Mouse (Mus musculus) embryonic facial prominence, embryonic 14.5 days (tissue): ENCODE measurements around the gene Zbtb6. TPM values are rescaled to one million over a fixed set of nuclear protein-coding genes. Genes with fewer than 3 reads are reported as not detected.

Source experiments
- ATAC-seq: fragments of 200-750 bp; cut with Nextera tagmentation; 2 replicates; pipeline ENCODE4 v1.8.0; 2017; ENCODE audit warnings: low read depth, moderate number of reproducible peaks, moderate TSS enrichment
- DNase-seq: peaks from one replicate; pipeline ENCODE4 v3.0.0-alpha.2; 2015; ENCODE audit warnings: low spot score
- H3K27ac ChIP-seq: fragments of 300-500 bp; sonication (generic); replicated peaks from 2 replicates; pipeline ENCODE4 v1.5.1; 2014; ENCODE audit warnings: low read depth, mild to moderate bottlenecking, low read length, moderate library complexity
- H3K27me3 ChIP-seq: fragments of 300-500 bp; sonication (generic); replicated peaks from 2 replicates; pipeline ENCODE4 v1.6.1; 2014; ENCODE audit warnings: low read length; ENCODE audit not compliant: control insufficient read depth, insufficient read depth
- H3K36me3 ChIP-seq: fragments of 300-500 bp; sonication (generic); 2 replicates; pipeline ENCODE4 v1.6.1; 2014; ENCODE audit warnings: low read length, mixed read lengths; ENCODE audit not compliant: control insufficient read depth, insufficient read depth
- H3K4me1 ChIP-seq: fragments of 300-500 bp; sonication (generic); 2 replicates; pipeline ENCODE4 v1.6.1; 2014; ENCODE audit warnings: antibody characterized with exemption, low read length; ENCODE audit not compliant: control insufficient read depth, insufficient read depth
- H3K4me2 ChIP-seq: fragments of 300-500 bp; sonication (generic); 2 replicates; pipeline ENCODE4 v1.6.1; 2014; ENCODE audit warnings: low read depth, mild to moderate bottlenecking, low read length, moderate library complexity, mixed read lengths
- H3K4me3 ChIP-seq: fragments of 300-500 bp; sonication (generic); 2 replicates; pipeline ENCODE4 v1.5.1; 2014; ENCODE audit warnings: low read depth, mild to moderate bottlenecking, low read length
- H3K9ac ChIP-seq: fragments of 300-500 bp; sonication (generic); 2 replicates; pipeline ENCODE4 v1.6.1; 2014; ENCODE audit warnings: low read depth, mild to moderate bottlenecking, low read length, moderate library complexity, mixed read lengths
- H3K9me3 ChIP-seq: fragments of 300-500 bp; sonication (generic); 2 replicates; pipeline ENCODE4 v1.6.1; 2016; ENCODE audit warnings: low read length; ENCODE audit not compliant: control insufficient read depth
- WGBS: fragments of 180-500 bp; shearing (Covaris S2); extraction: QIAGEN DNeasy Blood & Tissue Kit; methylation state at CpG from one replicate; pipeline ENCODE4 v1.1.7; 2014; 5-methylcytosine and 5-hydroxymethylcytosine counted together
- polyA plus RNA-seq: library from polyadenylated mRNA; unstranded; fragments of >200 nt; fragmentation: Nextera tagmentation; extraction: Ambion mirVana; gene quantifications from 2 replicates; pipeline ENCODE4 v1.2.1, GENCODE M21; 2014

The Zbtb6 gene
- polyA plus RNA-seq, 1 experiment from 2014 or later = 4.8 TPM

- H3K27ac ChIP-seq = no peak overlapping the region
These were observed 47.4 kb downstream of the Zbtb6 start for GRCm38 (mm10) chr2:37395539-37395938.

GRCm38 (mm10) chr2:37382921-37383320 is 60.0 kb downstream of the Zbtb6 start:
- ATAC-seq = no peak
- no peaks in the 10 kb centered on the region for H3K4me1 ChIP-seq
- WGBS = 90% methylated on average over 9 of the region's 9 CpGs

More at GRCm38 (mm10) chr2:37395539-37395938, 47.4 kb downstream of the Zbtb6 start:
- peaks cover 57% of the 10 kb centered on the region for H3K36me3 ChIP-seq
- no peaks in the 10 kb centered on the region for H3K9me3 ChIP-seq
- H3K4me2 ChIP-seq = no peak overlapping the region
- no peaks in the 10 kb centered on the region for H3K4me1 ChIP-seq
- ATAC-seq (no peak), DNase-seq (peak; percentile 3)
- H3K27me3 ChIP-seq = no peaks in the 10 kb centered on the region
- no peak overlapping the region for H3K9ac ChIP-seq
- 39% methylated on average over 1 of the region's 1 CpGs for WGBS
- no peak overlapping the region for H3K4me3 ChIP-seq

GRCm38 (mm10) chr2:37380189-37380588 is 62.8 kb downstream of the Zbtb6 start:
- DNase-seq = peak; percentile 54
- no peak overlapping the region for H3K9ac ChIP-seq
- H3K4me1 ChIP-seq = no peaks in the 10 kb centered on the region
- H3K27me3 ChIP-seq = no peaks in the 10 kb centered on the region
- 72% methylated on average over 2 of the region's 2 CpGs for WGBS
- no peak for ATAC-seq
- no peak overlapping the region for H3K4me3 ChIP-seq
- peaks cover 72% of the 10 kb centered on the region for H3K36me3 ChIP-seq
- no peaks in the 10 kb centered on the region for H3K9me3 ChIP-seq
- no peak overlapping the region for H3K27ac ChIP-seq
- no peak overlapping the region for H3K4me2 ChIP-seq

More at GRCm38 (mm10) chr2:37382921-37383320, 60.0 kb downstream of the Zbtb6 start:
- no peak overlapping the region for H3K9ac ChIP-seq
- H3K4me2 ChIP-seq = no peak overlapping the region
- H3K36me3 ChIP-seq = peaks cover 62% of the 10 kb centered on the region
- no peak overlapping the region for H3K4me3 ChIP-seq
- no peak overlapping the region for H3K27ac ChIP-seq
- DNase-seq = no peak
- H3K9me3 ChIP-seq = no peaks in the 10 kb centered on the region
- H3K27me3 ChIP-seq = no peaks in the 10 kb centered on the region

- WGBS = 86% methylated on average over 1 of the region's 1 CpGs
- H3K4me3 ChIP-seq = no peak overlapping the region
- ATAC-seq (no peak), DNase-seq (peak; percentile 14)
- H3K9ac ChIP-seq = no peak overlapping the region
- no peaks in the 10 kb centered on the region for H3K27me3 ChIP-seq
- no peak overlapping the region for H3K27ac ChIP-seq
- no peaks in the 10 kb centered on the region for H3K4me1 ChIP-seq
- no peaks in the 10 kb centered on the region for H3K9me3 ChIP-seq
- no peak overlapping the region for H3K4me2 ChIP-seq
- peaks cover 58% of the 10 kb centered on the region for H3K36me3 ChIP-seq
These were observed 67.0 kb downstream of the Zbtb6 start for GRCm38 (mm10) chr2:37376018-37376417.

Other genes with a start within 250 kb of the Zbtb6 start
- gene Olfr366, start 231.6 kb downstream of the Zbtb6 start, polyA plus RNA-seq = not detected in 2 replicates
- 0.29 TPM in 1 of 2 replicates, not detected in the other for gene Olfr368, start 116.7 kb downstream of the Zbtb6 start, polyA plus RNA-seq
- gene Pdcl, start 83.8 kb downstream of the Zbtb6 start, polyA plus RNA-seq = 41.2 and 47.0 TPM in 2 replicates
- gene Rc3h2, start 20.3 kb downstream of the Zbtb6 start, polyA plus RNA-seq = 15.2 and 15.6 TPM in 2 replicates
- gene Zbtb26, start within 50 bp of the Zbtb6 start, polyA plus RNA-seq = 6.2 and 6.6 TPM in 2 replicates
- gene Rabgap1, start 108 bp upstream of the Zbtb6 start, polyA plus RNA-seq = 40.7 and 46.5 TPM in 2 replicates
- 1.3 and 1.6 TPM in 2 replicates for gene Gpr21, start 73.2 kb upstream of the Zbtb6 start, polyA plus RNA-seq